ENCODE assay signal across 12 mouse cellular contexts in genomic region chr6:15378261-15378660, GRCm38 (mm10).
DNase-seq lines count a peak whose midpoint lies in the region; ATAC-seq lines count a peak whose summit lies in the region.
"Had no signal": no experiment of that assay in that cellular context is flagged by ENCODE, and none has a peak within 500 bp of the region (broad histone marks: within the 10 kb centered on the region; RNA-seq: fewer than 3 reads in every experiment).

No protein-coding gene starts in this region.

- H3K27me3 ChIP-seq in embryonic facial prominence, embryonic 14.5 days (replicated peaks; ENCODE audit: control insufficient read depth, insufficient read depth, low read length), result no peaks in the 10 kb centered on the region
- no peaks in the 10 kb centered on the region for H3K27me3 ChIP-seq in hindbrain, embryonic 13.5 days
- H3K27me3 ChIP-seq: liver, embryonic 12.5 days had no signal

- WGBS in embryonic facial prominence, embryonic 14.5 days, result 41% methylated on average over 5 of the region's 5 CpGs
- 23% methylated on average over 5 of the region's 5 CpGs for WGBS in hindbrain, embryonic 13.5 days

- no peak overlapping the region for H3K27ac ChIP-seq in embryonic facial prominence, embryonic 14.5 days (replicated peaks; ENCODE audit: low read depth, low read length)
- H3K27ac ChIP-seq in hindbrain, embryonic 13.5 days, result no peak overlapping the region
- H3K27ac ChIP-seq: liver, embryonic 12.5 days had no signal

- no peak for ATAC-seq in embryonic facial prominence, embryonic 14.5 days (ENCODE audit: low read depth)
- peak; percentile 60 for ATAC-seq in hindbrain, embryonic 13.5 days (ENCODE audit: low FRiP score)
- ATAC-seq in frontal cortex, adult (ENCODE audit: low TSS enrichment), result no peak
- ATAC-seq: liver, embryonic 12.5 days had no signal

- H3K4me2 ChIP-seq in embryonic facial prominence, embryonic 14.5 days (ENCODE audit: low read depth, low read length), result no peak overlapping the region
- no peak overlapping the region for H3K4me2 ChIP-seq in hindbrain, embryonic 13.5 days
- H3K4me2 ChIP-seq: liver, embryonic 12.5 days had no signal

- no peaks in the 10 kb centered on the region for H3K9me3 ChIP-seq in embryonic facial prominence, embryonic 14.5 days (ENCODE audit: control insufficient read depth, low read length)
- no peaks in the 10 kb centered on the region for H3K9me3 ChIP-seq in hindbrain, embryonic 13.5 days
- H3K9me3 ChIP-seq: G1E; liver, embryonic 12.5 days had no signal

- no peak overlapping the region for H3K9ac ChIP-seq in embryonic facial prominence, embryonic 14.5 days (ENCODE audit: low read depth, low read length)
- no peak overlapping the region for H3K9ac ChIP-seq in hindbrain, embryonic 13.5 days
- H3K9ac ChIP-seq: liver, embryonic 12.5 days had no signal

- DNase-seq in embryo, embryonic 10 days (ENCODE audit: low spot score), result peak; percentile 45
- DNase-seq in embryo, embryonic 9.5 days (ENCODE audit: extremely low spot score), result no peak
- peak; percentile 13 for DNase-seq in embryonic facial prominence, embryonic 14.5 days (ENCODE audit: low spot score)
- peak; percentile 9 for DNase-seq in kidney, postnatal 10 days
- DNase-seq in gastrocnemius, adult 18-20 months (ENCODE audit: low spot score), result no peak
- DNase-seq in urinary bladder, adult 18-20 months (ENCODE audit: low spot score in 2 of 2), result no peak
- DNase-seq: cerebellum, postnatal 25 days; layer of hippocampus, postnatal 36 days had no signal

- H3K4me3 ChIP-seq in embryonic facial prominence, embryonic 14.5 days (ENCODE audit: low read depth, low read length), result no peak overlapping the region
- H3K4me3 ChIP-seq in hindbrain, embryonic 13.5 days, result no peak overlapping the region
- H3K4me3 ChIP-seq: liver, embryonic 12.5 days had no signal

- H3K4me1 ChIP-seq in embryonic facial prominence, embryonic 14.5 days (ENCODE audit: control insufficient read depth, insufficient read depth, low read length), result no peaks in the 10 kb centered on the region
- peaks cover 13% of the 10 kb centered on the region for H3K4me1 ChIP-seq in hindbrain, embryonic 13.5 days (replicated peaks)
- H3K4me1 ChIP-seq: liver, embryonic 12.5 days had no signal

- no peaks in the 10 kb centered on the region for H3K36me3 ChIP-seq in embryonic facial prominence, embryonic 14.5 days (ENCODE audit: control insufficient read depth, insufficient read depth, low read length)
- no peaks in the 10 kb centered on the region for H3K36me3 ChIP-seq in hindbrain, embryonic 13.5 days
- H3K36me3 ChIP-seq: G1E; liver, embryonic 12.5 days had no signal

Comparison
In these comparisons a context has a peak if more than half of its experiments do, and no peak if none do; other contexts are left out.
1. DNase-seq: peak in embryo, embryonic 10 days (single experiment), embryonic facial prominence, embryonic 14.5 days (single experiment) and kidney, postnatal 10 days (single experiment); none in embryo, embryonic 9.5 days (single experiment), gastrocnemius, adult 18-20 months (single experiment) and urinary bladder, adult 18-20 months (0 of 2).